Mouse (Mus musculus): ENCODE results near the gene Hoxb6. TPM values are rescaled to one million over a fixed set of nuclear protein-coding genes. Genes with fewer than 3 reads are reported as not detected.

Gene Hoxb6
- polyA plus RNA-seq, 1 experiment: not detected

DNA sequence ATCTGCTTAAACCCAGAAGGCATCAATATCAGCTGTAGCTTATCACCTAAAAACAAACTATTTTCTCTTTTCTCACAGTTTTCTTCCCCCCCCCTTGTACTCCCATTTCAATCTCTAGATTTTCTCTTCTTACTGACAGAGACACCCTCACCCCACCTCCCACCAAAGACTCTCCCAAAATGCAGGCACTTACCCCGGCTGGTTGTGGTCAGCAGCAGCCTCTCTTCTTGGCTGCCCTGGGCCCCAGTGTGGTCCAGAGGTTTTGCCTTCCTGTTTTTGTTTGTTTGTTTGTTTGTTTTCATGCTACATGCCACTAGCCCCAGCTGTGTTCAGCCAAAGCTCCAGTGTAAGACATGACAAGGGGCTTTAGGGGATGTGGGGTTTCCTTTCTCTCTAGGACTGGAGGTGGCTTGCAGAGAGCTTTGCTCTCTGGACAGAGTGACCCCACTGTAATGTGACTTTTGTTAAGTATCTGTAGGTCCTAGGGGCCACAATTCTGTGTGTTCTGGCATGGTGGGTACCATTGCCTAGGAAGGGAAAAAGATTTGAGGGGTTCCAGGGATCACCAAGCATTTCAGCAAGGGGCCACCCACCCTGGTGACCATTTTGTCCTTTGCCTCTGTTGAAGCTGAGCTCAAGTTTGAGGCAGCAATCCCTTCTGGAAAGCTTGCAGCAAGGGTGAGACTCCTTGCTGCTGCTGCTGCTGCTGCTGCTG lies 24.1 kb upstream of the Hoxb6 start:
- Histone ChIP-seq H3K4me3 (ENCODE audit: insufficient read depth, low read length) (no peak overlapping the region), H3K4me1 (ENCODE audit: control insufficient read depth, insufficient read depth, low read length) (no peaks in the 10 kb centered on the region), H3K27ac (ENCODE audit: insufficient read depth, low read depth, low read length) (no peak overlapping the region)
- TF ChIP-seq CTCF (IDR thresholded peaks at IDR 0.05; ENCODE audit: low read depth, low read length) (no peak), POLR2A (IDR thresholded peaks at IDR 0.05; ENCODE audit: borderline replicate concordance, low read depth, low read length) (no peak)

DNA sequence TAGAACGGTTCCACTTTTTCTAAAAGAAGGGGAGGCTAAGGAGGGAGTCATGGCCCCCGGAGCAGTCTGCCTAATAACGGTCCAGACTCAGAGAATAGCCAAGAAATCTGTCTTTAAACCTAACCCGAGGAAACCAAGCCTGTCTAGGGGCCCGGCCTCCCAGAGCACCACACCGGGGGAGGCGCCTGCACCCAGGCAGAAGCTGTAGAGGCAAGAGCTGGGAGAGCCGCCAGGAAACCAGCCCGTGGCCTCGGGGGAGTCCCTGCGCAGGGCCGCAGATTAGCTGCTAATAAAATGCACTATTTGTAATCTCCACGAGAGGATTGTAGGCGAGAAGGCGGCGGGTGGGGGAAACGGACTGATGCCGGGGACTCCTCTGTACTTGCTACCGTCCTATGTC lies 22.4 kb upstream of the Hoxb6 start:
- Histone ChIP-seq H3K4me3 (ENCODE audit: insufficient read depth, low read length) (no peak overlapping the region), H3K4me1 (ENCODE audit: control insufficient read depth, insufficient read depth, low read length) (no peaks in the 10 kb centered on the region), H3K27ac (ENCODE audit: insufficient read depth, low read depth, low read length) (no peak overlapping the region)
- TF ChIP-seq CTCF (IDR thresholded peaks at IDR 0.05; ENCODE audit: low read depth, low read length): no peak
- TF ChIP-seq POLR2A (IDR thresholded peaks at IDR 0.05; ENCODE audit: borderline replicate concordance, low read depth, low read length): no peak

DNA sequence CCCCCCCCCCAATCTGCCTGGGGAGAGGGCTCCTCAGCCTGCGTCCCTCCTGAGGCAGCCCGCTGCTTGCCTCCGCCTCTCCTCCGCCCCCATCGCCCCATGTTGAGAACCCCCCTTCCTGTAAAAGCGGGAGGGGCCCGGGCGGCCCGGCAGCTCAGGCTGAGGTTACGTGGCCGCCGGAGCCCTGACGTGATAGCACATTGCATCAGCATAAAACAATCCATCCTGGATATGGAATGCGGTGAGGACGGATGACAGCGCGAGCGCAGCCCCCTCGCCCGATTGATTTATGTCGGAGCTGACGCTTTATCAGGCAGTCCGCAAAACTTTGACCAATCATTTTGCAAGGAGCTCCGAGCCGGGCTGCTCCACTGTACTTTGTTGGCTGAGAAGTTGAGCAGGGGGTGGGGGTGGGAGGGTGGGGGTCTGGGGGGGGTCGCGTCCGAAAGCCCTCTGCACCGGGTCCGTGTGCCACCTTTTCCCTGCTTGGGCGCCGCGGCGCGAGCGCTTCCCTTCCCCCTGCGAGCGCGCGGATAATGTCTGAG lies 21.2 kb upstream of the Hoxb6 start, which contains the start of gene Hoxb9:
Gene Hoxb9, plus strand, starts transcription at position 462 of the 545 bp plus-strand sequence.
- no peak for TF ChIP-seq POLR2A (IDR thresholded peaks at IDR 0.05; ENCODE audit: borderline replicate concordance, low read depth, low read length)
- no peak for TF ChIP-seq CTCF (IDR thresholded peaks at IDR 0.05; ENCODE audit: low read depth, low read length)
- H3K27ac ChIP-seq (ENCODE audit: insufficient read depth, low read depth, low read length): no peak within 1 kb of the TSS
- no peaks in the 10 kb centered on the region for H3K4me1 ChIP-seq (ENCODE audit: control insufficient read depth, insufficient read depth, low read length)
- H3K4me3 ChIP-seq (ENCODE audit: insufficient read depth, low read length): no peak within 1 kb of the TSS

DNA sequence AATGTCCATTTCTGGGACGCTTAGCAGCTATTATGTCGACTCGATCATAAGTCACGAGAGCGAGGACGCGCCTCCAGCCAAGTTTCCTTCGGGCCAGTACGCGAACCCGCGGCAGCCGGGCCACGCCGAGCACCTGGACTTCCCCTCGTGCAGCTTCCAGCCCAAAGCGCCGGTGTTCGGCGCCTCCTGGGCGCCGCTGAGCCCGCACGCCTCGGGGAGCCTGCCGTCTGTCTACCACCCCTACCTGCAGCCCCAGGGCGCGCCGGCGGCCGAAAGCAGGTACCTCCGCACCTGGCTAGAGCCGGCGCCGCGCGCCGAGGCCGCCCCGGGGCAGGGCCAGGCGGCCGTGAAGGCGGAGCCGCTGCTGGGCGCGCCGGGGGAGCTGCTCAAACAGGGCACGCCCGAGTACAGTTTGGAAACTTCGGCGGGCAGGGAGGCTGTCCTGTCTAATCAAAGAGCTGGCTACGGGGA lies 20.7 kb upstream of the Hoxb6 start:
- no peak for TF ChIP-seq CTCF (IDR thresholded peaks at IDR 0.05; ENCODE audit: low read depth, low read length)
- no peak for TF ChIP-seq POLR2A (IDR thresholded peaks at IDR 0.05; ENCODE audit: borderline replicate concordance, low read depth, low read length)
- no peaks in the 10 kb centered on the region for H3K4me1 ChIP-seq (ENCODE audit: control insufficient read depth, insufficient read depth, low read length)
- no peak overlapping the region for H3K4me3 ChIP-seq (ENCODE audit: insufficient read depth, low read length)
- no peak overlapping the region for H3K27ac ChIP-seq (ENCODE audit: insufficient read depth, low read depth, low read length)

DNA sequence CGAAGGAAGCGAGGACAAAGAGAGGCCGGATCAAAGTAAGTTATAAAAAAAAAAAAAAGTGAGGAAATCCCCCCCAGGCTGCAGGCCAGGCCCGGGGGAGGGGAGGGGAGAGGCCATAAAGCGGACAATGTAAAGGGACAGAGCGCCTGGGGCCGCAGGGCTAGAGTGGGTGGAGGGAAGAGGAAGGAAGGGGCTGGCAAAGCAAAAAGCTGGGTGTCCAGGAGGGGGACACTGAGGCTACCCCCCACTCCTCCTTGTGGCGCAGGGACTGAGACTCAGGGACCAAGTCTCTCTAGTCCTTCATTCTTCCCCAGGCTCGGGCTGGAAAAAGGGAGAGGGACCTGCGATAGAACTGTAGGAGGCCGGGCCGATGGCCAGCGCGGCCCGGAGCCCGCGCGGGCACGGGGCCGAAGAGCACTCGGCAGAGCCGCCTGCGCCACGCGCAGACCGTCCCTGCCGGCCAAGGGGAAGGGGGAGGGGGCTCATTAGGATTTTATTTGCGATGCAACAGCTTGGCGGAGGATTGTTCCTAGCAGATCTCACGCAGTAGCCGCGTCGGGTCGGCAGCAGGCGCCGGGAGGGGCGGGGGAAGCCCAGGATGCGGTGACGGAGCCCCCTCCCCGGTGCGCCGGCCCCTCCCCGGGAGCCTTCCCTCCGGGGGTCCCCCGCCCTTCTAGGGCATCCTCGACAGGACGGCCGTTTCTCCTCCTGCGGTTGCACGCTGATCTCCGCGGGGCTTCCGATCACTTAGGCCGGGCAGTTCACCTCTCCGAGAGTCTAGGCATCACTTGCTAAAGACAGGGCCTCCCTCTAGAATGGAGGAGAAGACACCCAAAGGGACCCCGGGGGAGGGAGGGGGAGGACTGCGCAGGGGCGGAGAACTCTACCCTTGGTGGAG lies 20.0 kb upstream of the Hoxb6 start:
- no peak overlapping the region for H3K4me3 ChIP-seq (ENCODE audit: insufficient read depth, low read length)
- H3K27ac ChIP-seq (ENCODE audit: insufficient read depth, low read depth, low read length): no peak overlapping the region

DNA sequence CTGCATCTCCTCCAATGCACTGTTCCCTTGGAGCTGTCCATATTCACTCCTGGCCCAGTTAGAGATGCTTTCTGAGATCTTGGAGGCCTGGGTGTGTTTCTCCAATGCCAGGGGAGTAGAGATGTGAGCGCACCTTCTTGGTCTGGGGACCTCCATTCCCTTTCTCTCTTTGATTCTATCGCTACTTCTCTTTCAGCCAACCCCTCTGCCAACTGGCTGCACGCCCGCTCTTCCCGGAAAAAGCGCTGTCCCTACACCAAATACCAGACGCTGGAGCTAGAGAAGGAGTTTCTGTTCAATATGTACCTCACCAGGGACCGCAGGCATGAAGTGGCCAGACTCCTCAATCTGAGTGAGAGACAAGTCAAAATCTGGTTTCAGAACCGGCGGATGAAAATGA lies 17.8 kb upstream of the Hoxb6 start:
- TF ChIP-seq CTCF (IDR thresholded peaks at IDR 0.05; ENCODE audit: low read depth, low read length) (no peak), POLR2A (IDR thresholded peaks at IDR 0.05; ENCODE audit: borderline replicate concordance, low read depth, low read length) (no peak)
- Histone ChIP-seq H3K4me1 (ENCODE audit: control insufficient read depth, insufficient read depth, low read length) (no peaks in the 10 kb centered on the region), H3K4me3 (ENCODE audit: insufficient read depth, low read length) (no peak overlapping the region), H3K27ac (ENCODE audit: insufficient read depth, low read depth, low read length) (no peak overlapping the region)

More for the DNA sequence above, 20.0 kb upstream of the Hoxb6 start:
- TF ChIP-seq CTCF (IDR thresholded peaks at IDR 0.05; ENCODE audit: low read depth, low read length) (no peak), POLR2A (IDR thresholded peaks at IDR 0.05; ENCODE audit: borderline replicate concordance, low read depth, low read length) (no peak)
- no peaks in the 10 kb centered on the region for H3K4me1 ChIP-seq (ENCODE audit: control insufficient read depth, insufficient read depth, low read length)

DNA sequence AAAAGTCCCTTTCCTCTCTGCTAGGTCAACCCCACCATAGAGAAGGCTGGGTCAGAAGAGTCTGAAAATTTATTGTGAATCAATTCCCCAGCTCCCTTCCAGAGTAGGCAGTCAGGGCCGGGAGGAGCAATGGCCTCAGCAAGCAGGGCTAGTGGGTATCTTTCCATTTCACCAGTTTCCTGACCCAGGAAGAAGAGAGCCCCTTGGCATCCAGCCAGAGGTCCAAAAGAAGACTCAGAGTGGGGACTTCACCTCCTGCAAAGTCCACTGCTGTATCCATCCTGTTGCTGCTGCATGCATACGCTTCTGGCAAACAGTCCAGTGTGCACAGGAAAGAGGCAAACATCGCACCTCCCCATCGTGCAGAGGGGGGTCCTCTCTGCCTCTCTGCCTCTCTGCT lies 16.4 kb upstream of the Hoxb6 start:
- no peak overlapping the region for H3K27ac ChIP-seq (ENCODE audit: insufficient read depth, low read depth, low read length)
- no peak for TF ChIP-seq CTCF (IDR thresholded peaks at IDR 0.05; ENCODE audit: low read depth, low read length)
- TF ChIP-seq POLR2A (IDR thresholded peaks at IDR 0.05; ENCODE audit: borderline replicate concordance, low read depth, low read length): no peak
- no peak overlapping the region for H3K4me3 ChIP-seq (ENCODE audit: insufficient read depth, low read length)

DNA sequence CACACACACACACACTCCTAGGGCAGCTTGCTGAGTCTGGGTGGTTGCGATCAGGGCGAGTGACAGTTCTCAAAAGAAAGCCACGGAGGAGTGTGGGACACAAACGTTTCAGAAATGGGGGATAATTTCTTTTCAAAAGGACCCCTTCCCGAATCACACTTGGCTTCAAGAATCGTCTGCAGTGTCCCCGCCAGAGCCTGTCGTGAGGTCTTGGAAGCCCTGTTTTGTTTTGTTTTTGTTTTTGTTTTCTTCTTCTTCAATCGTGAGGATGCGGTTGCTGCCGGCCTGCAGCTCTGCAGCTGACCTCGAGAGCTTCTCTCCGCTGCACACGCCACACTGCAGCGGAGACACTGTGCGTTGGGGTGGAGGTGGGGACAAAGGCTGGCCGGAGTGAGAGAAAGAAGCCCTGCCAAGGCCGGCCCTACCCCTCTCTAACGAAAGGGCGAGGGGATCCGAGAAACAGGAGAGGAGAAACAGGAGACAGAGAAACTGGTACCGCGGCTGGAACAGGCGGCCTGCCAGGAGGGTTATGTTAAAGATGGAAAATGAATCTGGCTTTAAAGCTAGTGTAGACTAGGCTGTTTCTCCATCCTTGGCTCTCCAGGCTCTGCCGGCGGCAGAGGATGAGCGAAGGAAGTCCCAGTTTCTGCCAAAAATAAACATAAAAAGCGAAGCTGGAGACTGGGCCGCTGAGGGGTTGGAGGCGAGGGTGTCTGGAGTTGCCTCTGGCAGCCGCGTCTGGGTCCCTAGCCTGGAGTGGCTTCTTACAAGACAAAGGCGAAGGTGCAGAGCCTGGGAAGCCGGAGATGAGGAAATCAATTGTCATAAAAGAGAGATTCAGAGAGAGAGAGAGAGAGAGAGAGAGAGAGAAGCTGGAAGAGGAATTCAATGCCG lies 14.9 kb upstream of the Hoxb6 start:
- Histone ChIP-seq H3K4me3 (ENCODE audit: insufficient read depth, low read length) (no peak overlapping the region), H3K27ac (ENCODE audit: insufficient read depth, low read depth, low read length) (no peak overlapping the region), H3K4me1 (ENCODE audit: control insufficient read depth, insufficient read depth, low read length) (no peaks in the 10 kb centered on the region)
- no peak for TF ChIP-seq POLR2A (IDR thresholded peaks at IDR 0.05; ENCODE audit: borderline replicate concordance, low read depth, low read length)
- 0 out of 2 replicates have a peak, but pooled peaks have one; percentile 8 for TF ChIP-seq CTCF (IDR thresholded peaks at IDR 0.05; ENCODE audit: low read depth, low read length)

More for the DNA sequence above, 16.4 kb upstream of the Hoxb6 start:
- no peaks in the 10 kb centered on the region for H3K4me1 ChIP-seq (ENCODE audit: control insufficient read depth, insufficient read depth, low read length)

DNA sequence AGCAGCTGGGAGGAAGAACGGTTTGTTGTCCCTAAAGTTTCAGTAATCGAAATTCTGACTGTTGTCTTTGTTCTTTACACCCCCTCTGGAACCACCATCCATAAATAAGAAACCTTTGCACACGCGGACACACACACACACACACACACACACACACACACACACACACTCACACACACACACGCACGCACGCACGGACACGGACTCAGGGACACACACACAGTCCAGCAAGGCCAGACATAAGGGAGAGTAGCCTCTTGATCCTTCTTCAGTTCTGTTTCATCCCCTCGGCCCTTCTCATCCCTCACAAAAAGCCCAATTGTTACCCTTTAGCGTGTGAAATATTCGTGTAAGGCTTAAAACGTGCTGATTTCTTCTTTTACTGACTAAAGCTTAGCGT lies 14.0 kb upstream of the Hoxb6 start:
- Histone ChIP-seq H3K4me1 (ENCODE audit: control insufficient read depth, insufficient read depth, low read length) (no peaks in the 10 kb centered on the region), H3K4me3 (ENCODE audit: insufficient read depth, low read length) (no peak overlapping the region)
- TF ChIP-seq CTCF (IDR thresholded peaks at IDR 0.05; ENCODE audit: low read depth, low read length): no peak
- no peak for TF ChIP-seq POLR2A (IDR thresholded peaks at IDR 0.05; ENCODE audit: borderline replicate concordance, low read depth, low read length)

More for the DNA sequence above, 14.0 kb upstream of the Hoxb6 start:
- H3K27ac ChIP-seq (ENCODE audit: insufficient read depth, low read depth, low read length): no peak overlapping the region
